Mouse (Mus musculus): ENCODE data around the gene Ramp2. TPM values are rescaled to one million over a fixed set of nuclear protein-coding genes. Genes with fewer than 3 reads are reported as not detected.

Gene Ramp2
- polyA plus RNA-seq, 1 experiment: 20.5 TPM

DNA sequence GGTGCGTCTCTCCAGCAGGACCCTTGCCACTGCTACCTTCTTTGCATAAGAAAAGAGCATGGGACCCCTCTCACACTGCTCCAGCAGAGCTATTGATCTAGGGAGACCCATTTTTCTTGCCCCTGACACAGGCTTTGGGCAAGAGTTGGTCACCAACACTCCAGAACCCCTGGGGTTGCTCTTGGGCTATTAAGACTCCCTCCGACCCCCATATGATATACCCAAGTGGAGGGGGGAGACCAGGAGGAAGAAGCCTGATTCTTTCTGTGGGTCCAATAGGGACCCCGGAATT is 18.1 kb downstream of the Ramp2 start:
- H3K27me3 ChIP-seq (ENCODE audit: control insufficient read depth, insufficient read depth, low read length): peaks cover 24% of the 10 kb centered on the region

DNA sequence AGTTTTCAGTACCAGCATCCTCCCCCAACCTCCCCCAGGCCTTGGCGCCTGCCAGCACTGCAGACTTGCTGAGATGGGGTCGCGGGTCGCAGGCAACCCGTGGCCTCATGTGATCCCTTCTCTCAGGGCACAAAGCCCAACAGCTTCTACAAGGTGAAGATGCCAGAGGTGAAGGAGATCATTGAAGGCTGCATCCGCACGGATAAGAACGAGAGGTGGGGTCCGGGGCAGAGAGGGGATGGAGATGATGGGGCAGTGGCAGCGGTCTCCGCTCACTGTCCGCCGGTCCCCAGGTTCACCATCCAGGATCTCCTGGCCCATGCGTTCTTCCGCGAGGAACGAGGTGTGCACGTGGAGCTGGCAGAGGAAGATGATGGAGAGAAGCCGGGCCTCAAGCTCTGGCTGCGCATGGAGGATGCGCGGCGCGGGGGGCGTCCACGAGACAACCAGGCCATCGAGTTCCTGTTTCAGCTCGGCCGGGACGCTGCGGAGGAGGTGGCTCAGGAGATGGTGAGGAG is 19.2 kb downstream of the Ramp2 start:
- no peak for TF ChIP-seq CTCF (IDR thresholded peaks at IDR 0.05; ENCODE audit: borderline replicate concordance, control insufficient read depth, extremely low read depth, insufficient read depth, low read length, poor library complexity)
- no peak for TF ChIP-seq POLR2A (IDR thresholded peaks at IDR 0.05; ENCODE audit: control insufficient read depth, extremely low read depth, insufficient read depth, low read length, poor library complexity)
- Histone ChIP-seq H3K4me1 (replicated peaks; ENCODE audit: control insufficient read depth, insufficient read depth, low read length) (peaks cover 18% of the 10 kb centered on the region), H3K27me3 (ENCODE audit: control insufficient read depth, insufficient read depth, low read length) (peaks cover 27% of the 10 kb centered on the region), H3K27ac (ENCODE audit: control insufficient read depth, insufficient read depth, low read length) (no peak overlapping the region), H3K36me3 (ENCODE audit: control insufficient read depth, insufficient read depth, low read length) (no peaks in the 10 kb centered on the region), H3K4me3 (ENCODE audit: control insufficient read depth, insufficient read depth, low read length) (no peak overlapping the region)
- no peak for DNase-seq
- 15% methylated on average over 31 of the region's 31 CpGs for WGBS

More for the DNA sequence above, 18.1 kb downstream of the Ramp2 start:
- Histone ChIP-seq H3K4me3 (ENCODE audit: control insufficient read depth, insufficient read depth, low read length) (no peak overlapping the region), H3K36me3 (ENCODE audit: control insufficient read depth, insufficient read depth, low read length) (peaks cover 4% of the 10 kb centered on the region; the same call in 1 of the 2 replicates), H3K4me1 (replicated peaks; ENCODE audit: control insufficient read depth, insufficient read depth, low read length) (peaks cover 20% of the 10 kb centered on the region), H3K27ac (ENCODE audit: control insufficient read depth, insufficient read depth, low read length) (no peak overlapping the region)
- TF ChIP-seq POLR2A (IDR thresholded peaks at IDR 0.05; ENCODE audit: control insufficient read depth, extremely low read depth, insufficient read depth, low read length, poor library complexity): no peak
- TF ChIP-seq CTCF (IDR thresholded peaks at IDR 0.05; ENCODE audit: borderline replicate concordance, control insufficient read depth, extremely low read depth, insufficient read depth, low read length, poor library complexity): no peak
- no peak for DNase-seq
- 43% methylated on average over 3 of the region's 3 CpGs for WGBS

DNA sequence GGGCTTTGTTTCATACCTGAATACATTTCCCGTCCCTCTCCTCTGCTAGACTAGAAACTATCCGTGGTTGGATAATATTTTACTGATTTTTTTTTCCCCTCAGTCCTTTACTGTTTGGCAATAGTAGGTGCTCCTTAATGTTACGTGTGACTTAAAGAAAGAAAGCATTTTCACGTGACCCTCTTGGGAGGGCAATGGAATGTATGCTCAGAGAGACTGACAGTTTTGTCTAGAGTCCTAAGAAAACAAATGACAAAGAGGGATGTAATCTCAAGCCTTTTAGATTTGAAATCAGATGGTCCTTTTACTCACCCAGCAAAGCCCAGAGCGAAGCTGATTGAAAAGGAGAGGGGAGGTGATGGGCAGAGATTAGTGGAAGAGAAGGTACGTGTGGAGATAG is 20.1 kb downstream of the Ramp2 start:
- no peaks in the 10 kb centered on the region for H3K36me3 ChIP-seq (ENCODE audit: control insufficient read depth, insufficient read depth, low read length)
- H3K4me3 ChIP-seq (ENCODE audit: control insufficient read depth, insufficient read depth, low read length): no peak overlapping the region
- H3K27me3 ChIP-seq (ENCODE audit: control insufficient read depth, insufficient read depth, low read length): peaks cover 21% of the 10 kb centered on the region
- DNase-seq: no peak
- TF ChIP-seq CTCF (IDR thresholded peaks at IDR 0.05; ENCODE audit: borderline replicate concordance, control insufficient read depth, extremely low read depth, insufficient read depth, low read length, poor library complexity) (no peak), POLR2A (IDR thresholded peaks at IDR 0.05; ENCODE audit: control insufficient read depth, extremely low read depth, insufficient read depth, low read length, poor library complexity) (no peak)
- no peak overlapping the region for H3K27ac ChIP-seq (ENCODE audit: control insufficient read depth, insufficient read depth, low read length)
- WGBS: 59% methylated on average over 6 of the region's 6 CpGs
- H3K4me1 ChIP-seq (replicated peaks; ENCODE audit: control insufficient read depth, insufficient read depth, low read length): peaks cover 10% of the 10 kb centered on the region; the same call in 1 of the 2 replicates

DNA sequence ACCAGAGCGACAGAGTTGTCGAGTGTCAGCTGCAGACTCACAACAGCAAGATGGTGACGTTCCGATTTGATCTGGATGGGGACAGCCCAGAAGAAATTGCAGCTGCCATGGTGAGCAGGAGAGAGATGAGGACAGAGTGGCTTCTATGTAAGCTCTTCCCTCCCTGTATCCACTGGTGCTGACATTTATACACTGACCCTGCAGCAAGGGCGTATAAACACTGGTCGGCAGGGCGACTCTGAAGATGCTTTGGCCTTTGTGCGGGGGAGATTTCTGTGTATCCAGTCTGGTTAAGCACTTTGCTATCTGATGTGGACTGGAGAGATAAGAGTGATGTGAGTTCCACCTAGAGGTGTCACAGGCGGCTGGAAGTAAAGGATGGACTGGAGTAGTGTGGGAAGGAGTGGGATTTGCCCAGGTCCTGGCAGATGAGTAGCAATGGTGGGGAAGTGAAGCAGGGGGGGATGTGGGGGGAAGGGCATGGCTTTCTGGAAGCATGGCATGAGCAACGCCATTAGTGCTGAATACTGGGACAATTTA is 23.8 kb downstream of the Ramp2 start:
- Histone ChIP-seq H3K4me1 (replicated peaks; ENCODE audit: control insufficient read depth, insufficient read depth, low read length) (0 out of 2 replicates have a peak, but pooled peaks cover 3% of the 10 kb centered on the region), H3K27me3 (ENCODE audit: control insufficient read depth, insufficient read depth, low read length) (peaks cover 5% of the 10 kb centered on the region; the same call in 1 of the 2 replicates), H3K36me3 (ENCODE audit: control insufficient read depth, insufficient read depth, low read length) (no peaks in the 10 kb centered on the region), H3K4me3 (ENCODE audit: control insufficient read depth, insufficient read depth, low read length) (no peak overlapping the region), H3K27ac (ENCODE audit: control insufficient read depth, insufficient read depth, low read length) (no peak overlapping the region)
- WGBS: 61% methylated on average over 10 of the region's 10 CpGs
- TF ChIP-seq CTCF (IDR thresholded peaks at IDR 0.05; ENCODE audit: borderline replicate concordance, control insufficient read depth, extremely low read depth, insufficient read depth, low read length, poor library complexity) (no peak), POLR2A (IDR thresholded peaks at IDR 0.05; ENCODE audit: control insufficient read depth, extremely low read depth, insufficient read depth, low read length, poor library complexity) (no peak)
- DNase-seq: no peak

DNA sequence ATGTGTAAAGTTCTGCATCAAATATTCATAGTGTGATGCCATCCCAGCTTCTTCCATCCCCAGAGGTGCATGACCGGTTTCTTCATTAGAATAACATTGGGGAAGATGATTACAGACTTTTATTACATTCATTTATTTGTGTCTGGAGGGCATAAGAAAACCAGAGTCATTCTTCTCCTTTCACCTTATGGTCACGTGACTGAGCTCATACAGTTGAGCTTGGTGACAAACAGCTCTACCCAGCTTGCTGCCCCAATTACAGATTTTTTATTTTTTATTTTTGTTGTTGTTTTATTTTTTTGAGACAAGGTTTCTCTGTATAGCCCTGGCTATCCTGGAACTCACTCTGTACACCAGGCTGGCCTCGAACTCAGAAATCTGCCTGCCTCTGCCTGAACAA is 26.6 kb downstream of the Ramp2 start:
- Histone ChIP-seq H3K27ac (ENCODE audit: control insufficient read depth, insufficient read depth, low read length) (no peak overlapping the region), H3K27me3 (ENCODE audit: control insufficient read depth, insufficient read depth, low read length) (peaks cover 2% of the 10 kb centered on the region; the same call in 1 of the 2 replicates), H3K36me3 (ENCODE audit: control insufficient read depth, insufficient read depth, low read length) (no peaks in the 10 kb centered on the region), H3K4me1 (replicated peaks; ENCODE audit: control insufficient read depth, insufficient read depth, low read length) (0 out of 2 replicates have a peak, but pooled peaks cover 3% of the 10 kb centered on the region), H3K4me3 (ENCODE audit: control insufficient read depth, insufficient read depth, low read length) (no peak overlapping the region)
- DNase-seq: no peak
- TF ChIP-seq CTCF (IDR thresholded peaks at IDR 0.05; ENCODE audit: borderline replicate concordance, control insufficient read depth, extremely low read depth, insufficient read depth, low read length, poor library complexity) (no peak), POLR2A (IDR thresholded peaks at IDR 0.05; ENCODE audit: control insufficient read depth, extremely low read depth, insufficient read depth, low read length, poor library complexity) (no peak)
- 84% methylated on average over 3 of the region's 3 CpGs for WGBS

DNA sequence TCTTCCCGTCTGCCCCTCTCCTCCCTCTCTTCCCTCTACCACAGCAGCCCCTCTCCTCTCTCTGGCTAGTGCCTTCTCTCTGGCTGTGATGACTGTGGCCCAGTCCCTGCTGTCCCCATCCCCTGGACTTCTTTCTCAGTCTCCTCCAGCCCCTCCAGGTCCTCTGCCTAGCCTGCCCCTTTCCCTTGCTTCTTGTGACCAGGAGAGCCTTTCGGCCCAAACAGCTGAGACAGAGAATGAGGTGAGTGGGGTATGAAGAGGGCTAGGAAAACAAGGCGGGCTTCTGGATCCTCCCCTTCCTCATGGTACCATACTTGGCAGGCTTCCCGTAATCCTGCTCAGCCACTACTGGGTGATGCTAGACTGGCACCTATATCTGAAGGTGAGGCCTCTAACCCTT is 29.5 kb downstream of the Ramp2 start:
- peaks cover 15% of the 10 kb centered on the region for H3K4me1 ChIP-seq (replicated peaks; ENCODE audit: control insufficient read depth, insufficient read depth, low read length)
- H3K27ac ChIP-seq (ENCODE audit: control insufficient read depth, insufficient read depth, low read length): no peak overlapping the region
- H3K27me3 ChIP-seq (ENCODE audit: control insufficient read depth, insufficient read depth, low read length): no peaks in the 10 kb centered on the region
- 92% methylated on average over 4 of the region's 4 CpGs for WGBS
- DNase-seq: no peak
- H3K36me3 ChIP-seq (ENCODE audit: control insufficient read depth, insufficient read depth, low read length): no peaks in the 10 kb centered on the region
- H3K4me3 ChIP-seq (ENCODE audit: control insufficient read depth, insufficient read depth, low read length): no peak overlapping the region
- TF ChIP-seq POLR2A (IDR thresholded peaks at IDR 0.05; ENCODE audit: control insufficient read depth, extremely low read depth, insufficient read depth, low read length, poor library complexity): no peak
- no peak for TF ChIP-seq CTCF (IDR thresholded peaks at IDR 0.05; ENCODE audit: borderline replicate concordance, control insufficient read depth, extremely low read depth, insufficient read depth, low read length, poor library complexity)

Data from thymus, adult 2 months (tissue).